Mouse (Mus musculus) CD4-positive naive resting alpha-beta T cell, adult 76 days (primary cell): ENCODE measurements around the gene Sec23ip. TPM values are rescaled to one million over a fixed set of nuclear protein-coding genes. Genes with fewer than 3 reads are reported as not detected.

Experiments used
- total RNA-seq: library from RNA; stranded (reverse); gene quantifications from one replicate; pipeline ENCODE4 v1.2.4, GENCODE M21; 2023

Sec23ip gene
- 39.6 TPM for total RNA-seq

DNA sequence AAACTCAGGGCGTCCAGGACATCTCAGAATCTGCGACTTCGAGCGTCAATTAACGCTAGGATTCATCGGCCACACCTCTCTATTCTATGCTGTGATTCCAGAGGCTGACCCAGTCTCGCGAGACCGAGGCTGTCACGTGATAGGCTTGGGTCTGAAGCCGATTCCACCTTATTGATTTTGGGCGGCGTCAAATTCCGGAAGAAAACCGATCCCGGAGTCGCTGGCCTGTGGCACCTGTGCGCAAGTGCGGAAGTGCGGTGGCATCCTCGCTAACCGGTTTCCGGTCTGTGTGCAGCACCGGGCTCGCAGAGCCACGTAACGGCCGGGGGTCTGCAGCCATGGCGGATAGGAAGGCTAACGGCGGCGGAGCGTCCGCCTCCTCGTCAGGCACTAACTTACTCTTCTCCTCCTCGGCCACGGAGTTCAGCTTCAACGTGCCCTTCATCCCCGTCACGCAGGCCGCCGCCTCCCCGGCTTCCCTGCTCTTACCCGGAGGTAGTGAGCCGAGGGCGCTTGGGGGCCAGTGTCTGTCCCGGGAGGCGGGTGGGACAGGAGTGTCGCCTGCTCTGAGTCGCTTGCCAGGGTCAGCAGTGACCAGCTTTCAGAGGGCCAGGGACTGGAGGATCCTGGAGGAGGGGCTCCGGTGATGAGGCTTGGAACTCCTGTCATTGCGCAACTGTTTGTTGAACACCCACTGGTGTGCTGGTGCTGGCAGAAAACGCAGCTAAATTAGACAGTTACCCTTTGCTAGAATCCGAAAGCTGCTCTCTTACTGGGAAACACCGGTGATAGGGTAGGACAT is at the start of gene Sec23ip:
TSS of gene Sec23ip (plus strand) at position 260 of the 802 bp plus-strand sequence.

DNA sequence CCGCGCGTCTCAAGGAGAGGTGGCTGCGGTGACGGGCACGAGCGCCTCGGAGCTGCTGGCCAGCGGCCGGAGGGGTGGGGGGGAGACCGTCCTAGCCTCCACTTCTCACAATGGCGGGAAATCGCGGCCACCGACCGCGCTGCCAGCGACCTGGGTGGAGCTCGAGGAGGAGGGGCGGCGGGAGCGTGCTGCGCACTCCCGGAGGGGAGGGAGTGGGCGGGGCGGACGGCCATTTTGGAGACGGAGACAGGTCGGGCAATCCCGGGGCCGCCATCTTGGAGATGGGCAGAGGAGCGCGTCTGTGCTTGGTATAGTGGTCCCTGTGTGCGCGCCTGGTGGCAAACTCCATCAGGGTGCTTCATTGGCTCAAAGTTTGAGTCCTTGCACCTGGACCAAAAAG is 4.4 kb upstream of the Sec23ip start, which contains the start of gene Mcmbp:
TSS of gene Mcmbp (minus strand) at position 162 of the 400 bp plus-strand sequence.

Other genes starting within 250 kb of the Sec23ip start
- 37.6 TPM for gene Bag3, start 221.3 kb upstream of the Sec23ip start, total RNA-seq
- 37.8 TPM for gene Inpp5f, start 133.6 kb upstream of the Sec23ip start, total RNA-seq
- 102 TPM for gene Mcmbp, start 4.4 kb upstream of the Sec23ip start, total RNA-seq